16 mouse cellular contexts compared by ENCODE assay signal in the genomic region with DNA sequence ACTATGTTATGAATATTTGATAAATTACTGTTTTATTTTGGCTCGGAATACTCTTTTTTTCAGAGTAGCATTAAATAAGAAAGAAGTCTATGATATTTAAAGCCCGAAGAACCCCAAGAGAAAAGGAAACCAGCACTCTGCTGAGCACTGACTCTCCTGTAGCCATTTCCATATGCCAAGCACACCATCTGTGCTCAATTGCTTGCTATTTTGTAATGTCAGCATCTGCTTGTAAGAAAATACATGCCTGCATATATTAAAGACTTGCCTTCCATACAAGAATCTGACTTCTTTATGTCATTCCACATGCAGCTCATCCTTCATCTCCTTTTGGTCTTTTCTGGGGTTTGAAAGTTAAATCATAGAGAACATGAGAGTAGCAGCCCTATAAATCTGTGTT.
DNase-seq lines count a peak whose midpoint lies in the region; ATAC-seq lines count a peak whose summit lies in the region.
"Had no signal": no experiment of that assay in that cellular context is flagged by ENCODE, and none has a peak within 500 bp of the region (broad histone marks: within the 10 kb centered on the region; RNA-seq: fewer than 3 reads in every experiment).

No protein-coding gene starts in this region.

- DNase-seq in frontal cortex, postnatal 14 days (ENCODE audit: low spot score in 2 of 2): no peak
- peak; percentile 31 to 54 for DNase-seq in right cerebral cortex, postnatal 10 days (ENCODE audit: low spot score in 2 of 2)
- no peak for DNase-seq in right cerebral cortex, postnatal 14 days
- peak; percentile 42 for DNase-seq in layer of hippocampus, adult 9-11 months
- DNase-seq in testis, postnatal 14 days (ENCODE audit: low spot score): no peak
- no peak for DNase-seq in lung, postnatal 10 days
- DNase-seq: B cell, adult 2 months; cerebellum, adult 11 months; cerebellum, postnatal 36 days; heart, adult 2 months; liver, embryonic 13.5 days; spleen, adult 18-20 months; thymus, postnatal 14 days had no signal

- peak; percentile 99 for ATAC-seq in frontal cortex, adult (ENCODE audit: low TSS enrichment)
- ATAC-seq: midbrain, embryonic 16.5 days; Patski had no signal

Comparison
In these comparisons a context has a peak if more than half of its experiments do, and no peak if none do; other contexts are left out.
1. DNase-seq: peak in right cerebral cortex, postnatal 10 days (2 of 2) and layer of hippocampus, adult 9-11 months (single experiment); none in frontal cortex, postnatal 14 days (0 of 2), right cerebral cortex, postnatal 14 days (single experiment), testis, postnatal 14 days (single experiment) and lung, postnatal 10 days (single experiment).